Mouse (Mus musculus) thymus, postnatal 36 days (tissue): ENCODE measurements around the gene Gjd2.

Source experiments
- DNase-seq, 2 experiments: peaks; one replicate each; pipeline ENCODE4 v3.0.0; 2022; ENCODE audit warnings: mixed read lengths in 2 of 2

Gjd2 gene

GRCm38 (mm10) chr2:114013295-114013771 is at the start of gene Gjd2:
Gjd2 (minus strand) TSS chr2:114013619.
- DNase-seq, result no peak

GRCm38 (mm10) chr2:114060071-114060591 is 46.7 kb upstream of the Gjd2 start:
- no peak for DNase-seq

GRCm38 (mm10) chr2:114059608-114060007 is 46.2 kb upstream of the Gjd2 start:
- DNase-seq, result no peak

- no peak for DNase-seq
Measured at GRCm38 (mm10) chr2:114058226-114058796, 44.9 kb upstream of the Gjd2 start.

- DNase-seq, result no peak
Measured at GRCm38 (mm10) chr2:114057303-114057853, 44.0 kb upstream of the Gjd2 start.

GRCm38 (mm10) chr2:114054129-114054528 is 40.7 kb upstream of the Gjd2 start:
- DNase-seq, result no peak

GRCm38 (mm10) chr2:114052696-114053598 is 39.5 kb upstream of the Gjd2 start, which contains the start of gene Actc1:
Actc1 (minus strand) TSS chr2:114053548.
- no peak for DNase-seq

- DNase-seq, result no peak
Measured at GRCm38 (mm10) chr2:114051871-114052241, 38.4 kb upstream of the Gjd2 start.

GRCm38 (mm10) chr2:114051111-114051870 is 37.9 kb upstream of the Gjd2 start:
- DNase-seq, result no peak

- DNase-seq, result no peak
Measured at GRCm38 (mm10) chr2:114050150-114050549, 36.7 kb upstream of the Gjd2 start.

- DNase-seq, result no peak
Measured at GRCm38 (mm10) chr2:114049372-114049771, 36.0 kb upstream of the Gjd2 start.

- no peak for DNase-seq
Measured at GRCm38 (mm10) chr2:114047960-114048611, 34.7 kb upstream of the Gjd2 start.

- DNase-seq, result no peak
Measured at GRCm38 (mm10) chr2:114046151-114046664, 32.8 kb upstream of the Gjd2 start.

- no peak for DNase-seq
Measured at GRCm38 (mm10) chr2:114037926-114038325, 24.5 kb upstream of the Gjd2 start.

GRCm38 (mm10) chr2:114032259-114032658 is 18.8 kb upstream of the Gjd2 start:
- no peak for DNase-seq

- no peak for DNase-seq
Measured at GRCm38 (mm10) chr2:114023383-114023782, 10.0 kb upstream of the Gjd2 start.

- no peak for DNase-seq
Measured at GRCm38 (mm10) chr2:114020210-114020563, 6.8 kb upstream of the Gjd2 start.

- DNase-seq, result no peak
Measured at GRCm38 (mm10) chr2:114019474-114020209, 6.2 kb upstream of the Gjd2 start.

- DNase-seq, result no peak
Measured at GRCm38 (mm10) chr2:114018136-114018535, 4.7 kb upstream of the Gjd2 start.

- DNase-seq, result no peak
Measured at GRCm38 (mm10) chr2:114014839-114015238, 1.4 kb upstream of the Gjd2 start.

- no peak for DNase-seq
Measured at GRCm38 (mm10) chr2:114013846-114014245, 427 bp upstream of the Gjd2 start.
